Mouse (Mus musculus) layer of hippocampus, postnatal 10 days (tissue): ENCODE data around the gene Ddx52. TPM values are rescaled to one million over a fixed set of nuclear protein-coding genes. Genes with fewer than 3 reads are reported as not detected.

Experiments used
- DNase-seq, 2 experiments: peaks; one replicate each; pipeline ENCODE4 v3.0.0; 2021; ENCODE audit warnings: low spot score in 2 of 2
- long read RNA-seq: library from polyadenylated mRNA; stranded (forward); transcript quantifications from one replicate; pipeline ENCODE4 v2.0.0, GENCODE M21; 2023
- total RNA-seq, 2 experiments: library from RNA; stranded (reverse); gene quantifications; 2 replicates each; pipeline ENCODE4 v1.2.3; 2021

Ddx52 gene
- 10 to 100 TPM; 12.1 to 12.7 TPM for total RNA-seq
- long read RNA-seq, transcript Ddx52-201 (15 exons, 3,194 nt), result major isoform, 10 of 14 reads
- long read RNA-seq, partial matches to known transcripts, result 2 of 14 reads
- long read RNA-seq, other reads (novel, unspliced or antisense), result 2 of 14 reads

GRCm38 (mm10) chr11:83941950-83942840 is at the start of gene Ddx52:
Gene Ddx52, plus strand, starts transcription at chr11:83942062.
- DNase-seq, result peak; percentile 82 to 87

DNA sequence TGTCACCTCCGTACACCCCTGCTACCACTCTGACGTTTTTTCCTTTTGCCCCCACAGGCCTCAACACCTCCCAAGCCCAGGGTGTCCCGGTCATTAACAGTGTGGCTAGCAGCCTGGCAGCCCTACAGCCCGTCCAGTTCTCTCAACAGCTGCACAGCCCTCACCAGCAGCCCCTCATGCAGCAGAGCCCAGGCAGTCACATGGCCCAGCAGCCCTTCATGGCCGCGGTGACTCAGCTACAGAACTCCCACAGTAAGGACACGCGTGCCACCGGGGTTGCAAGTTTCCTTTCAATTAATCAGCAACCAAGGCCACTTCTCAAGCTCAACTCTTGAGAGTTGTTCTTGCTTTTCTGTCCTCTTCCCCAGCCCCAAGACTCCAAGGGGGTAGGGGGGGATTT is 48.5 kb upstream of the Ddx52 start:
- no peak for DNase-seq

GRCm38 (mm10) chr11:83896430-83897410 is 45.1 kb upstream of the Ddx52 start:
- DNase-seq, result no peak

- DNase-seq, result no peak
Measured at GRCm38 (mm10) chr11:83897569-83897968, 44.3 kb upstream of the Ddx52 start.

DNA sequence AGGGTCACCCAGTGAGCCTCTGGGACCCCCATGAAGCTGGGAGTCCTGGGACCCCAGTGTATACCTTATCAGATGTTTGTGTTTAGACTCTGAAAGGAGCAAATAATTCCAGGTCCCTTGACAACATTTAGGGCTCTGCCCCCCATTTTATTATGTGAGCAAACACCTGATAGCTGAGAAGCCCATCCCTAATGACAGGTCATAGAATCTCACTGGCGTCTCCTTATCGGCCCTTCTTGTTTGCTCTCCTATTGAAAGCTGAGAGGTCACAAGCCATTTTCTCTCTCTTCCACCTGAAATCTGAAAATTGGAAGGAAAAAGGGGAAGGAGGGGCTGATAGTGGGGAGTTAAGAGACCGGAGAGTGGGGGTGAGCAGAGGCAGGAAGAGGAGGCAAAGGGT is 39.0 kb upstream of the Ddx52 start:
- DNase-seq, result no peak

GRCm38 (mm10) chr11:83905756-83906155 is 36.1 kb upstream of the Ddx52 start:
- DNase-seq, result no peak

DNA sequence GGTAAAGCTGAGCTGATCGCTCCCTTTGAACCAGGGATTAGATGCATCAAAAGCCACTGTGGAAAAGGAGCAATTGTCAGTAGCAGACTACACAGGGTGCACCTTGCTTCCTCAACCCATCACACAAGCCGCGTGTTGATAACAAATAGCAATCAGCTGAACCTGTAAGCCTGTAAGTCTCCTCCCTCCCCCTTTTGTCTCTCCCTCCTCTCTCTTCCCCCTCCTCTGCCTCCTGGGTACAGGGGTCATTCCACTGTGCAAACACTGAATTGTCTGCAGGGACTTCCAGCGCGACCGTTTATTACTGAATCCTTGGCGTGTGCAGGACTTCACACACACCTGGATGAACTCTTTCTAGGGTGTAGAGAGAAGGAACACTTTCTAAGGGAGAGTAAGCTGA is 33.5 kb upstream of the Ddx52 start:
- no peak for DNase-seq

DNA sequence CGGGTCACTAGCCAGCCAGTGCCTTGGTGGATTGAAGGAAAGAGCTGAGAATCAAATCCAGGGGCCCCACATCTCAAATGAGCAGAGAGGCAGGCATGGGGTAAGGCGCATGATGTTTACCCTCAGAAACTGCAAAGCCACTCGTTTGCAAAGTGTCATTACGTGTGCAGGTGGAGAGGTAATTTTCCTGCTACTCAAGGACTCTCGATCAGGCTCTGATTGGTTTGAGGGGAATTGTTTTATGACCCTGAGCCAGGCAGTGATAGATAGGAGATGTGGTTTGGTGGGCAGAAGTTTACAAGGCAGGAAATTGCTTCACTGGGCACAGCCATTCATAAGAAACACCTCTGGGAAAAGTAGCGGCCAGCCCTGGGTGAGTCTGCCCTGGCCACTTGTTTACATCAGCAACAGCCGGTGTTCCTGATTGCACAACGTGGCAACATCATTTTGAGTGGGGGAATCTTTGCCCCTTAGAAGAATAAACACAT is 28.0 kb upstream of the Ddx52 start:
- no peak for DNase-seq

GRCm38 (mm10) chr11:83914501-83914900 is 27.4 kb upstream of the Ddx52 start:
- no peak for DNase-seq

GRCm38 (mm10) chr11:83922600-83922999 is 19.3 kb upstream of the Ddx52 start:
- DNase-seq, result no peak

DNA sequence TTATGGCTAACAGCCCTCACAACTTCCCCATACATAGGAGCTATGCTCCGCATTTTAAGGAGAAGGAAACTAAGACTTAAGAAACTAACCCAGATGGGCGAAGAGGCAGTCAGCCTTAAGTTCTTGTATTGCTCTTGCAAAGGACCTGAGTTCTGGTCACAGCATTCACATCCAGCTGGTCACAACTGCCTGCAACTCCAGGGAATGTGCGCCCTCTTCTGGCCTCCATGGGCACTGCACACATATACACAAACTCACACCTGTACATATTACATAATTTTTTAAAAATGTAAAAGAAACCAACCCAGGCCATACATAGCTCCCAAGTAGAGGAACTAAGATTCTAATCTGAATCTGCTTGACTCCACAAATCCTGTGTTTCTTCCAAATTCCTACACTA is 14.8 kb upstream of the Ddx52 start:
- no peak for DNase-seq

DNA sequence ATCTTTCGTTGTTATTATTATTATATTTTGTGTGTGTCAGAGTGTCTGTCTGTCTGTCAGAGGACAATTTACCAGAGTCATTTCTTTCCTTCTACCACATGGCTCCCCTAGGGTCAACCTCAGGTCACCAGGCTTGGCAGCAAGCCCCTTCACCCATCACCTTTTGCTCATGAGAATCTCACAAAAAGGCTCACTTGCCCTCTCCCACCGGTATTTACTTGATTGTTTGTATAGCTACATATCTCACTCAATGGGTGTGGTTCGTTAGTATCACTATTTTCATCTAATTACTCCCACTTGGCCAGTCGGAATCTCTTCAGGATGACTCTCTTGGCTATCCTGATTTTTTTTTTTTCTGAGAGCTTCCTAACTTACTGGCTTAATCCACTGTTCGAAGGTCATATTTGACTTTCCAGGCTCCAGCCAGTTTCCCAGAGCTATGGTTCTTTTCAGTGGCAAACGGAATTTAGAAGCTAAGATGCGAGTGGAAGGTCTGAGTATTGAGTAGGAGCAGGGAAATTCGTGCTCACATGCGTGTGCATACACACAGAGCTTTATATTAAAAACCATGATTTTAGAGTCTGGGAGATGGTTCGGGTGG is 9.3 kb upstream of the Ddx52 start:
- DNase-seq, result no peak

DNA sequence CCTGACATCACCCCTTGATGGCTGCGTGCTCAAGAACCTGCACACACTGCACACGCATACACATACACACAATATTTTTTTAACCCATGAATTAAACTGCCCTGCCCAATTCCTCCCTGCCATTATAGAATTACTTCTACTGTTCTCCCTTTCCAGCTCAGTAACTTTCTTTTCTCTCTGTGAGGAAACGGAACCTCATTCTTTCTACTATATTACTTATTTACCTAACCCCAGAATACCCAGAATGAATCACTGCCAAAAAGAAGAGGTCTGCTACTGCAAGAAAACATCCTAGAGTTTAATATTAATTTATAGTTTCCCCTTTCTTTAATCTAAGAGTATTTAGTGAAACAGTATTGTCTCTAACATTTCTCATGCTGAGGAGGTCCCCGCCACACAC is 8.5 kb upstream of the Ddx52 start:
- DNase-seq, result no peak

DNA sequence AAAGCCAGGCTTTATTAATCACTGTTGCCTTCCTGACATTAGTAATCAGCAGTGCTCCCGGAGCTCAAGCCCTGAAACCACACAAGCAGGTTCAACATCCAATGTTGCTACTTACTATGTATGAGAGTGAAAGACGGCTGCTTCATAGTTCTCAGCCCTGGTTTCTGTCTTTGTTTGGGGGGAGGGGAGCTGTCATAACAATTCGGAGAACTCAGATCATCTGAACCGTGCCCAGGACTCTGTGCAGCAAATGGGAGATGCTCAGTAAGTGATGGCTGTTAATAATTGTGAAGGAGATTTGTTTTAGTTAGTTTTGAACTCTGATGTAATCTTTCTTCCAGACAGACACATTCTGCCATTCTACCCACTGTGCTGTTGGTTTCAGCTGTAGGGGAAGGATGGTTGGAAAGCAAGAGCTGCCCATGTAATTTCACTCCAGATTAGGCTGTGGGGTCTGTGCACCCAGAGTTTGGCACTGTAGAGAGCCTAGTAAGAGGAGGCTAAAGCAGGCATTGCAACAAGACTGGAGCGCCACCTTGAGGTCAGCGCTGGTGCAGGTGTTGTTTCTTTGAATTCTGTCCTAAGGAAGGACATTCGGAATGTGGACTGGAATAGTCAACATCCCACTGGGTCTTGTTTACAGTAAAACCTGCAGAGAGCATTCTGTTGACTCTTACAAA is 5.7 kb upstream of the Ddx52 start:
- peak; percentile 83 to 84 for DNase-seq

DNA sequence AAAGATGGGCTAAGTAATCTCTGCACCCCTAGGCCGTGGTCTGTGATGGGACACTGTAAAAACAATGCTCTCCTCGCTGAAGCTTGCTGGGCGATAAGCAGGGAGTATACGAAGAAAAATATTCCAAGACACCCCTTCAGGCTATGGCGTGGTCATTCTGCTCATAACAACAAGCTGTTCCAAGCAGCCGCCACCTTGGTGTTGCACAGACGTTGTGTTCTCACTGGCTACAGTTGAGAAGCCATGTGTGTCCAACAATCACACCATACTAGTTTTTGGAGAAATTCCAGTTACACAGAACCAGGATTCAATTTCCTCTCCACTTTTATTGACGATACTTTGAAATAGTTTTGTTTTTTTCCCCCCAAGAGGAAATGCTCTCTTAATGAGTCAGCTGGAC is 3.3 kb upstream of the Ddx52 start:
- no peak for DNase-seq

- DNase-seq, result no peak
Measured at GRCm38 (mm10) chr11:83956822-83957221, 15.0 kb downstream of the Ddx52 start.

GRCm38 (mm10) chr11:83961983-83962382 is 20.1 kb downstream of the Ddx52 start:
- no peak for DNase-seq

- DNase-seq, result peak; percentile 84 to 93
Measured at GRCm38 (mm10) chr11:83963991-83964921, 22.4 kb downstream of the Ddx52 start, which contains the start of gene Synrg. Gene Synrg, plus strand, starts transcription at chr11:83964428.
